Mouse (Mus musculus) forelimb bud, embryonic 11.5 days (tissue): ENCODE data around the gene Trim24.
"Not testable (repeated sequence)": the region's sequence is repeated elsewhere in the genome, so short reads cannot be mapped to it uniquely, and the experiment has no call there.

Experiments
- DNase-seq: peaks from one replicate; pipeline ENCODE4 v3.0.0-alpha.2; 2012; ENCODE audit warnings: low read depth, low spot score

Trim24 gene

GRCm38 (mm10) chr6:37870245-37871136, at the start of gene Trim24:
Gene Trim24 (plus strand): TSS chr6:37870811.
- DNase-seq = peak; percentile 98

GRCm38 (mm10) chr6:37821531-37822051, 49.0 kb upstream of the Trim24 start:
- no peak for DNase-seq

- DNase-seq = no peak
Observed at GRCm38 (mm10) chr6:37822390-37822789, 48.2 kb upstream of the Trim24 start.

- no peak for DNase-seq
Observed at GRCm38 (mm10) chr6:37823731-37824130, 46.9 kb upstream of the Trim24 start.

- DNase-seq = not testable (repeated sequence)
Observed at GRCm38 (mm10) chr6:37825331-37826115, 45.1 kb upstream of the Trim24 start.

GRCm38 (mm10) chr6:37828955-37829354, 41.7 kb upstream of the Trim24 start:
- no peak for DNase-seq

- no peak for DNase-seq
Observed at GRCm38 (mm10) chr6:37829631-37830030, 41.0 kb upstream of the Trim24 start.

- DNase-seq = no peak
Observed at GRCm38 (mm10) chr6:37833691-37834090, 36.9 kb upstream of the Trim24 start.

GRCm38 (mm10) chr6:37836951-37837565, 33.6 kb upstream of the Trim24 start:
- DNase-seq = not testable (repeated sequence)

GRCm38 (mm10) chr6:37842779-37843605, 27.6 kb upstream of the Trim24 start:
- DNase-seq = no peak

- DNase-seq = no peak
Observed at GRCm38 (mm10) chr6:37843647-37844273, 26.9 kb upstream of the Trim24 start.

GRCm38 (mm10) chr6:37844947-37845346, 25.7 kb upstream of the Trim24 start:
- DNase-seq = not testable (repeated sequence)

GRCm38 (mm10) chr6:37847531-37847930, 23.1 kb upstream of the Trim24 start:
- not testable (repeated sequence) for DNase-seq

- DNase-seq = no peak
Observed at GRCm38 (mm10) chr6:37851352-37851751, 19.3 kb upstream of the Trim24 start.

- no peak for DNase-seq
Observed at GRCm38 (mm10) chr6:37853289-37853688, 17.3 kb upstream of the Trim24 start.

- no peak for DNase-seq
Observed at GRCm38 (mm10) chr6:37855384-37855783, 15.2 kb upstream of the Trim24 start.

GRCm38 (mm10) chr6:37856300-37856699, 14.3 kb upstream of the Trim24 start:
- DNase-seq = not testable (repeated sequence)

- DNase-seq = no peak
Observed at GRCm38 (mm10) chr6:37857196-37857874, 13.3 kb upstream of the Trim24 start.

- no peak for DNase-seq
Observed at GRCm38 (mm10) chr6:37858126-37858525, 12.5 kb upstream of the Trim24 start.

GRCm38 (mm10) chr6:37862893-37863292, 7.7 kb upstream of the Trim24 start:
- DNase-seq = no peak
